Mouse (Mus musculus): ENCODE data around the gene Ptprg. TPM values are rescaled to one million over a fixed set of nuclear protein-coding genes. Genes with fewer than 3 reads are reported as not detected.
"Not testable (repeated sequence)": the region's sequence is repeated elsewhere in the genome, so short reads cannot be mapped to it uniquely, and the experiment has no call there.

Gene Ptprg
- polyA plus RNA-seq, 1 experiment from 2014 or later: 47.9 TPM

DNA sequence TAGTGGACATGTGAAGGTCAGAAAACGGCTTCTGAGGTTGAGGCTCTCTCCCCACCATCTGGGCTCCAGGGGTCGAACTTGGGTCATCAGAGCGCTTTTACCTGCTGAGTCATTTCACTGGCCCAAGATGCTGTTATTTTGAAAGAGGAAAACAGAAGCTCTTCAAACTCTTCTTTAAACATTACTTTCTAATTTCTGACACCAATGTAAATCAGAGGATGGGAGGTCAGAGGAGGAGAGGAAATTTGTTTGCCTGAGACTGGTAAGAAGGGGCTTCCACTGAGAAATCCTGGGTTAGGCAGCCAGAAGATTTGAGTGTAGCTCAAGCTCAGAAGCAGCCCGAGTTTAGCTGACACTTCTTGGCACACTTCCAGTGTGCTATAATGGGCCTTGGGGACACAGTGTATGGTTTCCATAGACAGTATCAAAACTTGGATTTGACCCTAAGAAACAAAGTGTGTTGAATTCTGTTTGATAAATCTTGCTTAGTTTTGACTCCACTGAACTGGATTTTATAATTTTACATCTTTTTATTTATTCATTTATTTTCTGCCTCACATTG is 221.2 kb downstream of the Ptprg start:
- Histone ChIP-seq H3K4me1 (peaks cover 39% of the 10 kb centered on the region), H3K27ac (no peak overlapping the region), H3K9me3 (no peaks in the 10 kb centered on the region), H3K4me3 (no peak overlapping the region), H3K36me3 (no peaks in the 10 kb centered on the region), H3K27me3 (no peaks in the 10 kb centered on the region), H3K4me2 (replicated peaks) (no peak overlapping the region), H3K9ac (no peak overlapping the region)
- no peak for ATAC-seq (ENCODE audit: insufficient number of reproducible peaks, insufficient read depth, low FRiP score, low TSS enrichment)
- 25% methylated on average over 4 of the region's 4 CpGs for WGBS

DNA sequence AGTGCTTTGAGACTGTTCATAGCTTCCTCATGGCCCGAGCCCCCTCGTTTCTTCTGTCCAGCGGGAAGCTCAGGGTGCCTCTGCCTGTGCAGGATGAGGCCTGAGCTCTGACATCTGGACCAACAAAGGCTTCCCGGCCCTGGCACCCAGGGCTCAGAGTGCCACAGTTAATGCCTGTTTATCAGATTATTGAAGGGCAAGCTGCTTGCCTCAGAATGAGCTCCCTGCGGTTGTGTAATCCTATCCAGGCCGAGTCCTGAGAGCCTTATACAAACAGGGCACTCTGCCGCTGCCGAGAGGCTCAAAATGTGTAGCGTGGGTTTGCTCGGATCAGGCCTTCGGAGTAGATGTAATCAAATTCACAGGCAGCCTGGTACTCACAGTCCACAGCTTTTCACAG is 221.9 kb downstream of the Ptprg start:
- peak overlapping the region; percentile 78 for H3K27ac ChIP-seq
- WGBS: 5% methylated on average over 11 of the region's 11 CpGs
- H3K36me3 ChIP-seq: no peaks in the 10 kb centered on the region
- H3K4me2 ChIP-seq (replicated peaks): peak overlapping the region; percentile 21; the same call in 1 of the 2 replicates
- peaks cover 39% of the 10 kb centered on the region for H3K4me1 ChIP-seq
- peak; percentile 38; the same call in 1 of the 2 replicates for ATAC-seq (ENCODE audit: insufficient number of reproducible peaks, insufficient read depth, low FRiP score, low TSS enrichment)
- no peaks in the 10 kb centered on the region for H3K9me3 ChIP-seq
- H3K4me3 ChIP-seq: no peak overlapping the region
- H3K9ac ChIP-seq: no peak overlapping the region
- H3K27me3 ChIP-seq: no peaks in the 10 kb centered on the region

DNA sequence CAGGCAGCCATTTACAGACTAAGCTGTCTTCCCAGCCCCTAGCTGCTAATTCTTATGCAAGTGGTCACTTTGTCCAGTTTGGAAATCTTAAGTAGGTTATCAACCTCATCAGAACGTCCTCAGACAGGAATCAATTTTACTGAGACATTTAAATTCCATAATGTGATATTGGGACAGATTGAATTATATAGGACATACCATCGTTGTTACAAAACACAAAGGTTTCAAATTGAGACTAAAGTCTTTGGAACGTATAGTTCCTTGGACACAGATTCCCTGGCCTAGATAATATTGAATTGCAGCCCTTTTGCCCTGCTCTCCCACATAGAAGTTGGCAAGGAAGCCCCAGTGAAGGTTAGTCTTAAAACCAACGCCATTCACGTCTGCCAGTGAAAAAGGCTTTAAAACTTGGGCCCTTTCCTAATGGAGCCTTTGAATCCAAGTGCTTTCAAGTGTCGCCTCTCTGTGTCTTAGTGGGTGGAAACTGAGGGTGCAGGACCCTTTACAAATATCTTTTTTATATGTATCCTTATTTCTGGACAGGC is 222.7 kb downstream of the Ptprg start:
- no peak for ATAC-seq (ENCODE audit: insufficient number of reproducible peaks, insufficient read depth, low FRiP score, low TSS enrichment)

DNA sequence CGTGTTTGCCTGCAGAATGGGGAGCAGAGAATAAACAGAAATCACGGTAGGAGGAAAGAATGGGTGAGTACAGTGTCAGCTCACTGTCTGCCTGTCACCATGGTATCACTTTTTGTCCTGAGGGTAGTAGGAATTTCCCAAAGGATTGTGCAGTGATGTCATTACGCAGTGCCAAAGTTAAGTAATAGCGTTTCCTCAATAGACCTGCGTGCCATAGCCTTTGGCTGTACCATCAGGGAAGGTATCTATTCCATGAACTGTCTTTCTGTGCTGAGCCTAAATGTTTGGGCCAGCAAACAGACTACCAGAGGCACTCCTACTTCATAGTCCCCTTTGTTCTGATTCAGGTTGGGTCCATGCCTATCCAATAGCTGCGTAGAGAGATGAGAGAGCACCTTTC is 223.2 kb downstream of the Ptprg start:
- no peak for ATAC-seq (ENCODE audit: insufficient number of reproducible peaks, insufficient read depth, low FRiP score, low TSS enrichment)
- Histone ChIP-seq H3K9ac (no peak overlapping the region), H3K27ac (no peak overlapping the region), H3K27me3 (no peaks in the 10 kb centered on the region), H3K4me2 (replicated peaks) (no peak overlapping the region), H3K4me3 (no peak overlapping the region), H3K36me3 (no peaks in the 10 kb centered on the region), H3K4me1 (peaks cover 31% of the 10 kb centered on the region), H3K9me3 (no peaks in the 10 kb centered on the region)
- WGBS: 84% methylated on average over 6 of the region's 6 CpGs

More for the DNA sequence above, 222.7 kb downstream of the Ptprg start:
- H3K27me3 ChIP-seq: no peaks in the 10 kb centered on the region
- WGBS: 83% methylated on average over 6 of the region's 6 CpGs
- no peak overlapping the region for H3K4me3 ChIP-seq
- no peak overlapping the region for H3K4me2 ChIP-seq (replicated peaks)
- H3K9me3 ChIP-seq: no peaks in the 10 kb centered on the region
- H3K27ac ChIP-seq: no peak overlapping the region; the same call in 1 of the 2 replicates
- no peak overlapping the region for H3K9ac ChIP-seq
- no peaks in the 10 kb centered on the region for H3K36me3 ChIP-seq
- peaks cover 35% of the 10 kb centered on the region for H3K4me1 ChIP-seq

DNA sequence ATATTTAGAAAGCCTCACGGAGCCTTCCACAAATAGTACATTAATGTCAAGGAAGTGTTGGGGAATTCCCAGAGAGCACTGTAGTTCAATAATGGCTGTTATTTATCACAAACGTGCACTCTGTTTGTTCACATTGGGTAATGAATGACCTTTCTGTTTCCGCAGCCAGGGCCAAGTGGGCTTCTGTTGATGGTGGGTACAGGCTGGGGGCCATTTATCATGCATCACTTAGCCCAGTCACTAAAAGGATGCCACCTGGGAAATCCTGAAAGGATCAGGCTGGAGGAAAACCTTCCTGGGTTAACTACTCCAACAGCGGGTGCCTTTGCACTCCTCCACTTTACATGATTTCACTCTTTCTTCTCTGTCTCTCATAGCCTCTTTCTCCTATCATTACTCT is 237.9 kb downstream of the Ptprg start:
- Histone ChIP-seq H3K36me3 (no peaks in the 10 kb centered on the region), H3K9ac (no peak overlapping the region), H3K27ac (no peak overlapping the region), H3K9me3 (no peaks in the 10 kb centered on the region), H3K4me1 (no peaks in the 10 kb centered on the region), H3K4me2 (replicated peaks) (no peak overlapping the region), H3K27me3 (no peaks in the 10 kb centered on the region), H3K4me3 (no peak overlapping the region)
- no peak for ATAC-seq (ENCODE audit: insufficient number of reproducible peaks, insufficient read depth, low FRiP score, low TSS enrichment)
- 69% methylated on average over 4 of the region's 4 CpGs for WGBS

DNA sequence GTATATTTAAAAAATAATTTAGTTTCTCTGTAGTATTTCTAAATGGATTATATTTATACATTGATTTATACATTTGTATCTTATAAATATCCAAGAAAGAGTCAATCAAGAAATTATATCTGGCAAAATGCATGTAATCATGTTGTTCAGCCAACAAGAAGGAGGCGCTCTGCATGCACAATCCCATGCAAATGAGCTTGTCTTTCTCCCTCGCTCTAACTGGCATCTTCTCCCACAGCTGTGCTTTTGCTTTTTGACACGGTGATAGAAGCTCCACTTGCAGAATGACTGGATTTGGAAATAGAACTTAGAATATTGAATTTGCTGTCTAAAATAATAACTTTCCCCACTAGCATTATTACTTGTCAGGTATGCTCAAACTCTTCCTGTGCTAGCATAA is 240.5 kb downstream of the Ptprg start:
- H3K27me3 ChIP-seq: no peaks in the 10 kb centered on the region
- H3K4me3 ChIP-seq: no peak overlapping the region
- no peak overlapping the region for H3K9ac ChIP-seq
- 84% methylated on average over 3 of the region's 3 CpGs for WGBS
- no peaks in the 10 kb centered on the region for H3K9me3 ChIP-seq
- no peaks in the 10 kb centered on the region for H3K4me1 ChIP-seq
- H3K27ac ChIP-seq: no peak overlapping the region
- no peaks in the 10 kb centered on the region for H3K36me3 ChIP-seq
- H3K4me2 ChIP-seq (replicated peaks): no peak overlapping the region
- ATAC-seq (ENCODE audit: insufficient number of reproducible peaks, insufficient read depth, low FRiP score, low TSS enrichment): no peak

DNA sequence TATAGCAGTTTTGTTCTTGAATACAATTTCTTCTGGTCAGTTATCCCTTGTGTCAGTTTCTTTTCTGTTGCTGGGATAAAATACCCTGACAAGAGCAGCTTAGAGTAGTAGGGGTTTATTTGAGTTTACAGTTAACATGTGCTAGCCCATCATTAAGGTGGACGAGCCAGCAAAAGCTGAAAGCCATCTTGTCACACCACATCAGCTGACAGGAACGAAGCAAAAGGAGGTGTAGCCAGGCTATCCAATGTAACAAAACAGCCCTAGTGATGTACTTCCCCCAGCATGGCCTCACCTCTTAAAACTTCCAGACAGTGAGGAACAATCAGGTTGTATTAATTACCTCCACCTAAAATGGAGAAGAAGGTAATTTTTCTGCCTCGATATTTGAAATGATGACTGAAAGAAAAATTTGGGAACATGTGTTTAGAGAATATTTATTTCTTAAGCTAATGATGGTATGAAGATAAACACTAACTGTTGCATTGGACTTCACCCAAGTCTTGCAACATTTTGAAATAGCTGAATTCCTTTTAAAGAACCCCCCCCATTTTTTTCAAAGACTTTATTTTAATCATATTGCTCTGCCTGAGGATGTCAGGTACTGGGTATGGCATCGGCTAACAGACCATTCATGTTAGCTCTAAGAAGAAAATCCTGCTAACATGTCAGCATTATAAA is 249.2 kb downstream of the Ptprg start:
- Histone ChIP-seq H3K27me3 (no peaks in the 10 kb centered on the region), H3K27ac (no peak overlapping the region), H3K4me3 (no peak overlapping the region), H3K4me2 (replicated peaks) (no peak overlapping the region), H3K4me1 (peaks cover 6% of the 10 kb centered on the region; the same call in 1 of the 2 replicates), H3K36me3 (no peaks in the 10 kb centered on the region), H3K9ac (no peak overlapping the region), H3K9me3 (no peaks in the 10 kb centered on the region)
- no peak for ATAC-seq (ENCODE audit: insufficient number of reproducible peaks, insufficient read depth, low FRiP score, low TSS enrichment)
- 74% methylated on average over 4 of the region's 4 CpGs for WGBS

DNA sequence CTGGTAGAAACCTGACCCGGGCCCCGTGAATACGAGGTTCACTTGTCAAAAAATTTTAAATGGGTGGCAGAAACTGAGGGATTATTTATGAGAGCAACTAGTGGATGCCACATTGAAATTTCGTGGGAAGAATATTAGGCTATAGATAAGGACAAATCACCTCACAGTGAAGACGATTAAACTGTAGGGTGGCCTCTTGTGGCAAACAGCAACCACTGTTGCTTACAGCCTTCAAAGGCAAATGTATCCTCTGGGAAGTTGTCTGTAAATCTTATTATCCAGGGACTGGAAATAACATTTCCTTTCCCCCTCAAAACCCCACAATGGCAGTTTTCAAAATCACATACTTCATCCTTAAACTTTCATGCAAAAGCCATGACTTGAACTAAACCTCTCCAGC is 253.3 kb downstream of the Ptprg start:
- no peaks in the 10 kb centered on the region for H3K36me3 ChIP-seq
- no peak overlapping the region for H3K4me3 ChIP-seq
- WGBS: 65% methylated on average over 5 of the region's 5 CpGs
- no peak overlapping the region for H3K4me2 ChIP-seq (replicated peaks)
- ATAC-seq (ENCODE audit: insufficient number of reproducible peaks, insufficient read depth, low FRiP score, low TSS enrichment): no peak
- H3K27ac ChIP-seq: no peak overlapping the region
- no peaks in the 10 kb centered on the region for H3K27me3 ChIP-seq
- peaks cover 10% of the 10 kb centered on the region; the same call in 1 of the 2 replicates for H3K4me1 ChIP-seq
- H3K9ac ChIP-seq: no peak overlapping the region
- no peaks in the 10 kb centered on the region for H3K9me3 ChIP-seq

DNA sequence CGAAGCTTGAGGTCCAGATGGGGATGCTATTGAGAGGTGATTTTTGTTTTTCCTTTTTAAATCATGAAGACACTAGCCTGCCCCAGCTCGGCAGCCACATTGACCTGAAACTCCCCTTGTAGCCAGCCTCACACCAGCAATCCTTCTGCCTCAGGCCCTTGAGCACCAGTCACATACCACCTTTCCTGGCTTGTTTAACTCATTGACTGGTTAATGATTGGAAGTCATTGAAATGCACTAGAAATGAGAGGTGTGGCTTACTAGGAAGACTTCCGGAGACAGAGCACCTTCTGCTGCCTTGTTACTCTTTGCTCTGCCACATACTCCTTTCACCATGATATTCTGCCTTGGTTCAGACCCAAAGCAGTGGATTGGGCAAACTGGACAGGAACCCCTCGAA is 254.1 kb downstream of the Ptprg start:
- no peaks in the 10 kb centered on the region for H3K27me3 ChIP-seq
- H3K27ac ChIP-seq: no peak overlapping the region
- no peak overlapping the region for H3K4me2 ChIP-seq (replicated peaks)
- peaks cover 13% of the 10 kb centered on the region; the same call in 1 of the 2 replicates for H3K4me1 ChIP-seq
- no peak overlapping the region for H3K9ac ChIP-seq
- H3K4me3 ChIP-seq: no peak overlapping the region
- no peak for ATAC-seq (ENCODE audit: insufficient number of reproducible peaks, insufficient read depth, low FRiP score, low TSS enrichment)
- H3K9me3 ChIP-seq: no peaks in the 10 kb centered on the region
- 80% methylated on average over 4 of the region's 4 CpGs for WGBS
- no peaks in the 10 kb centered on the region for H3K36me3 ChIP-seq

DNA sequence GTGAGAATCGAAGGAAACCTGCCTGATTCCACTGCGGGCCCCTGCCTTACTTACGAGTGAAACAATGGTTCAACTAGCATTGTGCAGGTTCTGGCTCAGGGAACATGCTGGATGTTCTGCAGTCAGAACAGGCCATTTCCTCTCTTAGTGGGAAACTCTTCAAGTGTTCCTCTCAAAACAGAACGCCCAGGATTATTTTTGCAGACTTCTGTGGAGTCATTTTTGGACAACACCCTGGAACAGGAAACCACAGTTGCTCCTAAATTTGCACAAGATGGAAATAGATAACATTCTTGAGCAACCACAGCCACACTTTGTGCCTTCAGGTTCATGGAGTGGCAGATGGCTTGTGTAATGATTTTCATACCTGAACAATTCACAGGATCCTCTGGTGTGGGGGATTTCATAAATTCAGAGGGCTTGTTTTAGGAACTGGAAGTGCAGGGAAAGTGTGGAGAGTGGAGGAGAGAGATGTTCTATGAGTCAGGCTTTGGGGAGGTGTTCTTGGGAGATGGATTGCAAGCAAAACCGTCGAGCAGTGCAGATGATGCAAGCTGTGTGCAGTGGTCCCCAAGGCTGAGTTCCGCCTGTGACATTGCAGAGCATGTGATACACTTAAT is 257.9 kb downstream of the Ptprg start:
- Histone ChIP-seq H3K4me3 (no peak overlapping the region), H3K27ac (no peak overlapping the region), H3K9ac (no peak overlapping the region), H3K9me3 (no peaks in the 10 kb centered on the region), H3K4me1 (peaks cover 11% of the 10 kb centered on the region; the same call in 1 of the 2 replicates), H3K36me3 (no peaks in the 10 kb centered on the region), H3K27me3 (no peaks in the 10 kb centered on the region), H3K4me2 (replicated peaks) (no peak overlapping the region)
- ATAC-seq (ENCODE audit: insufficient number of reproducible peaks, insufficient read depth, low FRiP score, low TSS enrichment): no peak
- 75% methylated on average over 7 of the region's 7 CpGs for WGBS

DNA sequence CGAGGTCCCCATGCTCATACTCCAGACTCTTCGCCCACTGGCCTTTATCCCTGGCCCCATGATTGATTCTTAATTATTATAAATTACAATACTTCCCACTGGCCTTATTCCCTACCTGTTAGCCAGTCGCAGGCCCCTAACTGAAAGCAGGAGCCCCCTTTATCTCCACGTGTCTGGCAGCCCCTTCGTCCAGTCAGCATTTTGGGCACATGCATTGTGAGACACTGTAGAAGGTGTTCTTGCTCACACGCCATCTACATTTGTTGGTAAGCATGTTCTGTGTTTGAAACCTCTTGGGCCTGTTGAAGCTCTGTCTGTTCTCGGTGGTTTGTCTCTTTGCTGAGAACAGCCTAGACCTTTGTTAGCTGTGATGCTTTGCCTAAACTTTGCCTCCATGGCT is 259.0 kb downstream of the Ptprg start:
- H3K27me3 ChIP-seq: no peaks in the 10 kb centered on the region
- H3K4me1 ChIP-seq: 0 out of 2 replicates have a peak, but pooled peaks cover 8% of the 10 kb centered on the region
- no peak overlapping the region for H3K9ac ChIP-seq
- 82% methylated on average over 7 of the region's 7 CpGs for WGBS
- no peak overlapping the region for H3K4me2 ChIP-seq (replicated peaks)
- no peak for ATAC-seq (ENCODE audit: insufficient number of reproducible peaks, insufficient read depth, low FRiP score, low TSS enrichment)
- no peaks in the 10 kb centered on the region for H3K36me3 ChIP-seq
- no peak overlapping the region for H3K27ac ChIP-seq
- H3K4me3 ChIP-seq: no peak overlapping the region
- no peaks in the 10 kb centered on the region for H3K9me3 ChIP-seq

DNA sequence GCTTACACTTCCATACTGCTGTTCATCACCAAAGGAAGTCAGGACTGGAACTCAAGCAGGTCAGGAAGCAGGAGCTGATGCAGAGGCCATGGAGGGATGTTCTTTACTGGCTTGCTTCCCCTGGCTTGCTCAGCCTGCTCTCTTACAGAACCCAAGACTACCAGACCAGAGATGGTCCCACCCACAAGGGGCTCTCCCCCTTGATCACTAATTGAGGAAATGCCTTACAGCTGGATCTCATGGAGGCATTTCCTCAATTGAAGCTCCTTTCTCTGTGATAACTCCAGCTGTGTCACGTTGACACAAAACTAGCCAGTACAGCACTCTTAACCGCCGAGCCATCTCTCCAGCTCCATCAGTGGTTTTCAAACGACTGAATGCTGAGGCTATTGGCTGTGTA is 261.5 kb downstream of the Ptprg start:
- H3K27ac ChIP-seq; H3K4me1 ChIP-seq; ATAC-seq (ENCODE audit: insufficient number of reproducible peaks, insufficient read depth, low FRiP score, low TSS enrichment); H3K4me3 ChIP-seq; H3K9ac ChIP-seq; H3K36me3 ChIP-seq; H3K4me2 ChIP-seq (replicated peaks); H3K9me3 ChIP-seq; H3K27me3 ChIP-seq: not testable (repeated sequence)
- WGBS: 50% methylated on average over 4 of the region's 4 CpGs
